Comparison of ENCODE assay signal across 9 mouse cellular contexts in genomic region chr9:96668628-96669027, GRCm38 (mm10). TPM values are rescaled to one million over a fixed set of nuclear protein-coding genes. Genes with fewer than 3 reads are reported as not detected.
DNase-seq lines count a peak whose midpoint lies in the region; ATAC-seq and TF ChIP-seq lines count a peak whose summit lies in the region.
"Had no signal": no experiment of that assay in that cellular context is flagged by ENCODE, and none has a peak within 500 bp of the region (broad histone marks: within the 10 kb centered on the region; RNA-seq: fewer than 3 reads in every experiment).

No protein-coding gene starts in this region.

- WGBS in kidney, embryonic 15.5 days, result 56% methylated on average over 5 of the region's 5 CpGs
- WGBS in forebrain, postnatal 0 days, result 46% methylated on average over 5 of the region's 5 CpGs
- WGBS in kidney, adult 2 months, result 43% methylated on average over 5 of the region's 5 CpGs
- 67% methylated on average over 5 of the region's 5 CpGs for WGBS in limb, embryonic 11.5 days
- WGBS in thymus, adult 2 months, result 58% methylated on average over 5 of the region's 5 CpGs

- TF ChIP-seq CTCF in forebrain, postnatal 0 days (IDR thresholded peaks at IDR 0.05; ENCODE audit: low read depth), result peak; percentile 81
- peak; percentile 76 for TF ChIP-seq CTCF in kidney, adult 2 months (conservative IDR thresholded peaks at IDR 0.05; ENCODE audit: insufficient read depth, insufficient read length, low read depth, low read length)
- peak; percentile 68; the same call in 1 of the 2 replicates for TF ChIP-seq CTCF in thymus, adult 2 months (IDR thresholded peaks at IDR 0.05; ENCODE audit: borderline replicate concordance, control insufficient read depth, extremely low read depth, insufficient read depth, low read length, poor library complexity)

- peaks cover 4% of the 10 kb centered on the region for H3K4me1 ChIP-seq in kidney, embryonic 15.5 days
- no peaks in the 10 kb centered on the region for H3K4me1 ChIP-seq in forebrain, postnatal 0 days (ENCODE audit: insufficient read depth)
- H3K4me1 ChIP-seq in kidney, adult 2 months (ENCODE audit: control insufficient read depth, insufficient read depth, low read length), result no peaks in the 10 kb centered on the region
- no peaks in the 10 kb centered on the region for H3K4me1 ChIP-seq in limb, embryonic 11.5 days (ENCODE audit: control insufficient read depth, insufficient read depth, low read length)
- no peaks in the 10 kb centered on the region; the same call in 1 of the 2 replicates for H3K4me1 ChIP-seq in thymus, adult 2 months (replicated peaks; ENCODE audit: control insufficient read depth, insufficient read depth, low read length)
- H3K4me1 ChIP-seq: midbrain, embryonic 12.5 days had no signal

- no peaks in the 10 kb centered on the region for H3K27me3 ChIP-seq in kidney, embryonic 15.5 days
- H3K27me3 ChIP-seq in forebrain, postnatal 0 days (ENCODE audit: insufficient read depth, low read length), result no peaks in the 10 kb centered on the region
- no peaks in the 10 kb centered on the region for H3K27me3 ChIP-seq in kidney, adult 2 months (replicated peaks; ENCODE audit: control insufficient read depth, insufficient read depth, low read length)
- no peaks in the 10 kb centered on the region for H3K27me3 ChIP-seq in limb, embryonic 11.5 days (ENCODE audit: control insufficient read depth, insufficient read depth, low read length)
- H3K27me3 ChIP-seq in thymus, adult 2 months (ENCODE audit: control insufficient read depth, insufficient read depth, low read length), result no peaks in the 10 kb centered on the region
- H3K27me3 ChIP-seq: midbrain, embryonic 12.5 days had no signal

- no peaks in the 10 kb centered on the region for H3K36me3 ChIP-seq in kidney, embryonic 15.5 days
- no peaks in the 10 kb centered on the region for H3K36me3 ChIP-seq in forebrain, postnatal 0 days (ENCODE audit: insufficient read depth)
- H3K36me3 ChIP-seq in kidney, adult 2 months (ENCODE audit: control insufficient read depth, insufficient read depth, low read length), result no peaks in the 10 kb centered on the region
- no peaks in the 10 kb centered on the region for H3K36me3 ChIP-seq in limb, embryonic 11.5 days (ENCODE audit: control insufficient read depth, insufficient read depth, low read length)
- no peaks in the 10 kb centered on the region for H3K36me3 ChIP-seq in thymus, adult 2 months (ENCODE audit: control insufficient read depth, insufficient read depth, low read length)
- H3K36me3 ChIP-seq: midbrain, embryonic 12.5 days had no signal

- no peak overlapping the region for H3K4me3 ChIP-seq in kidney, embryonic 15.5 days (replicated peaks)
- H3K4me3 ChIP-seq in forebrain, postnatal 0 days (ENCODE audit: low read depth, low read length), result no peak overlapping the region
- H3K4me3 ChIP-seq in kidney, adult 2 months (ENCODE audit: insufficient read depth, low read depth, low read length), result no peak overlapping the region
- H3K4me3 ChIP-seq in limb, embryonic 11.5 days (ENCODE audit: low read depth, low read length), result no peak overlapping the region
- no peak overlapping the region for H3K4me3 ChIP-seq in thymus, adult 2 months (ENCODE audit: control insufficient read depth, insufficient read depth, low read length)
- H3K4me3 ChIP-seq: midbrain, embryonic 12.5 days had no signal

- no peak for ATAC-seq in kidney, embryonic 15.5 days (replicated peaks; ENCODE audit: low FRiP score)
- ATAC-seq in cerebellum, adult (ENCODE audit: insufficient number of reproducible peaks, low FRiP score, low TSS enrichment), result 0 out of 2 replicates have a peak, but pooled peaks have one; percentile 41
- ATAC-seq in forebrain, postnatal 0 days, result peak; percentile 25
- no peak for ATAC-seq in limb, embryonic 11.5 days (ENCODE audit: insufficient number of reproducible peaks, low FRiP score, low TSS enrichment, low read depth)
- ATAC-seq in neutrophil, adult 5-6 weeks (ENCODE audit: extremely low read depth, insufficient number of reproducible peaks, low FRiP score, poor library complexity, severe bottlenecking), result peak; percentile 24; the same call in 1 of the 2 replicates

- H3K4me2 ChIP-seq in kidney, embryonic 15.5 days, result no peak overlapping the region
- no peak overlapping the region for H3K4me2 ChIP-seq in forebrain, postnatal 0 days (ENCODE audit: low read depth)
- no peak overlapping the region for H3K4me2 ChIP-seq in limb, embryonic 11.5 days (ENCODE audit: low read depth, severe bottlenecking)
- H3K4me2 ChIP-seq: midbrain, embryonic 12.5 days had no signal

- H3K9me3 ChIP-seq in kidney, embryonic 15.5 days (replicated peaks), result no peaks in the 10 kb centered on the region
- no peaks in the 10 kb centered on the region for H3K9me3 ChIP-seq in forebrain, postnatal 0 days (ENCODE audit: low read length)
- no peaks in the 10 kb centered on the region for H3K9me3 ChIP-seq in limb, embryonic 11.5 days (ENCODE audit: control insufficient read depth, low read length)
- H3K9me3 ChIP-seq: midbrain, embryonic 12.5 days had no signal

- no peak for TF ChIP-seq POLR2A in kidney, adult 2 months (IDR thresholded peaks at IDR 0.05; ENCODE audit: low read depth, low read length)
- TF ChIP-seq POLR2A in thymus, adult 2 months (IDR thresholded peaks at IDR 0.05; ENCODE audit: control insufficient read depth, extremely low read depth, insufficient read depth, low read length, poor library complexity), result no peak

- H3K9ac ChIP-seq in kidney, embryonic 15.5 days, result no peak overlapping the region
- no peak overlapping the region for H3K9ac ChIP-seq in forebrain, postnatal 0 days
- no peak overlapping the region for H3K9ac ChIP-seq in limb, embryonic 11.5 days (ENCODE audit: low read length)
- H3K9ac ChIP-seq: midbrain, embryonic 12.5 days had no signal

- H3K27ac ChIP-seq in kidney, embryonic 15.5 days, result no peak overlapping the region
- no peak overlapping the region for H3K27ac ChIP-seq in forebrain, postnatal 0 days (ENCODE audit: low read depth, low read length)
- H3K27ac ChIP-seq in kidney, adult 2 months (ENCODE audit: insufficient read depth, low read depth, low read length), result no peak overlapping the region
- no peak overlapping the region for H3K27ac ChIP-seq in limb, embryonic 11.5 days (replicated peaks; ENCODE audit: low read depth, low read length)
- H3K27ac ChIP-seq in thymus, adult 2 months (ENCODE audit: control insufficient read depth, insufficient read depth, low read length), result no peak overlapping the region
- H3K27ac ChIP-seq: midbrain, embryonic 12.5 days had no signal

- DNase-seq in kidney, adult 11 months, result peak; percentile 27
- peak; percentile 74 for DNase-seq in forebrain, postnatal 0 days
- peak; percentile 70 for DNase-seq in kidney, adult 2 months
- peak; percentile 65 for DNase-seq in limb, embryonic 11.5 days (ENCODE audit: low spot score)
- DNase-seq in thymus, adult 2 months, result peak; percentile 79

RNA-seq across cellular contexts. Expression of gene Rasa2, which starts 37.2 kb away (rescaled TPM):
- polyA plus RNA-seq in kidney, embryonic 15.5 days (2015; fragmentation: Nextera tagmentation; extraction: Ambion mirVana), result 17.3 and 18.6 TPM in 2 replicates
- total RNA-seq in forebrain, postnatal 0 days (2014; rRNA removed), result 21.5 and 23.2 TPM in 2 replicates
- polyA plus RNA-seq in forebrain, postnatal 0 days (2015; fragmentation: Nextera tagmentation; extraction: Ambion mirVana), result 5.8 and 14.0 TPM in 2 replicates
- polyA plus RNA-seq in kidney, adult 2 months (2012; rRNA removed), result 2.5 and 3.5 TPM in 2 replicates
- polyA plus RNA-seq in limb, embryonic 11.5 days (2014; fragmentation: Nextera tagmentation; extraction: Ambion mirVana), result 20.1 and 20.6 TPM in 2 replicates
- total RNA-seq in neutrophil, adult 5-6 weeks (2017), result 61.8 and 77.9 TPM in 2 replicates
- 6.5 and 7.4 TPM in 2 replicates for polyA plus RNA-seq in thymus, adult 2 months (2012; rRNA removed)

Comparison
In these comparisons a context has a peak if more than half of its experiments do, and no peak if none do; other contexts are left out.
1. DNase-seq: peak in every context shown above with its lines; median percentile 79 in thymus, adult 2 months; 74 in forebrain, postnatal 0 days; 70 in kidney, adult 2 months; 65 in limb, embryonic 11.5 days; 27 in kidney, adult 11 months.
2. ATAC-seq: peak in cerebellum, adult (single experiment), forebrain, postnatal 0 days (single experiment) and neutrophil, adult 5-6 weeks (single experiment); none in kidney, embryonic 15.5 days (single experiment) and limb, embryonic 11.5 days (single experiment).
3. Peak in every context shown above with its lines, with median percentiles within 50 percentile points of each other: CTCF ChIP-seq.